Mouse (Mus musculus) left cerebral cortex, adult 2 months (tissue): ENCODE data around the gene Fzd1. TPM values are rescaled to one million over a fixed set of nuclear protein-coding genes. Genes with fewer than 3 reads are reported as not detected.

ENCODE experiments used
- DNase-seq, 2 experiments: peaks; one replicate each; pipeline ENCODE4 v3.0.0; 2021 to 2022; ENCODE audit warnings: low spot score in 2 of 2, mixed read lengths in 1 of 2; ENCODE audit errors: extremely low spot score in 1 of 2
- H3K27ac ChIP-seq: fragments of 200-600 bp; 2 replicates; pipeline ENCODE4 v1.8.1; 2022
- H3K4me3 ChIP-seq: fragments of 200-600 bp; 2 replicates; pipeline ENCODE4 v1.8.1; 2022
- CTCF ChIP-seq: fragments of 200-600 bp; IDR thresholded peaks from 2 replicates; pipeline ENCODE4 v1.8.1; 2022; ENCODE audit warnings: antibody characterized with exemption, mild to moderate bottlenecking, moderate library complexity
- intact Hi-C: fragments of 180-260 bp; cut with DNase I; formaldehyde crosslinking; loops from one replicate; pipeline ENCODE4 v1.15.1; 2025
- microRNA-seq, 2 experiments: library from miRNA; unstranded; fragments of <30 nt; microRNA quantifications; one replicate each; pipeline ENCODE4 v1.2.0; 2021
- total RNA-seq, 2 experiments: library from RNA; stranded (reverse); gene quantifications; 2 replicates each; pipeline ENCODE4 v1.2.3; 2021

The Fzd1 gene
- total RNA-seq, 2 experiments from 2014 or later: 13.6 to 15.6 TPM

DNA sequence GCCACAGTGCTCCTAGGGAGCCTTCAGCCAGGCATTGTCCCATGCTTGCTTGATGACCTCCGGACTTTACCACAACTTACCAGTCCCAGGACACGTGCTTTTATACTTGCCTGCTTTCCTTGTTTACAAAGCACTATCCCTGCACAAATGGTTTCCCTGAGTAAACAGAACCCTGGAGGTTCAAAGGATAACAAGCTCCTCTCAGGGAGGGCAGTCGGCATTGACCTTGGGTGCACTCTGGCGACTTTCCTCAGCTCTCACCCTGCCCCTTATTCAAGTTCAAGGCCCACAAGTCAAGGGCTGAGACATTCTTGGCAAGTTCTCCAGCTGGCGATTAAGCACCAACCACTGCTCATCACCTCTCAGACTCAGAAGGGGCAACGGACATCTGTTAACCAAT lies 20.8 kb downstream of the Fzd1 start:
- no peak for DNase-seq
- TF ChIP-seq CTCF: no peak
- H3K27ac ChIP-seq: no peak overlapping the region
- no peak overlapping the region for H3K4me3 ChIP-seq
- intact Hi-C loops: no loop called here

DNA sequence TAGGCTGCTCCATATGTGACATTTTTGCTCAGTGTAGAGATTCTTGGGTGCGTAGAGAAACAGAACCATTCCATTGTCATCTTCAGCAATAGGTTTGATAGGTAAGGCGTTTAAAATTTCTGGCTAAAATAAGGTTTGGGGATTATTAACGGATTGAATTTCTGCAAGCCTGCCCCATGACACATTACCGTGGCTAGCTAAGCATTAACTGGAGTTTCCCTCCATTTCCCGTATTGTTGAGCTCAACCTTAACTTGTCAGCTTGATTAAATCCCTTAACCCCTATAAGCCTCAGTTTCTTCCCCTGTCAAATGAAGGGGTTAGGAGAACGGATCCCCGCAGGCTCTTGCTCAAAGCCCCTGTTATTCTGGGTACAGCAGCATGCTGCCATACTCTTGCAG lies 22.4 kb downstream of the Fzd1 start:
- intact Hi-C loops: no loop called here

DNA sequence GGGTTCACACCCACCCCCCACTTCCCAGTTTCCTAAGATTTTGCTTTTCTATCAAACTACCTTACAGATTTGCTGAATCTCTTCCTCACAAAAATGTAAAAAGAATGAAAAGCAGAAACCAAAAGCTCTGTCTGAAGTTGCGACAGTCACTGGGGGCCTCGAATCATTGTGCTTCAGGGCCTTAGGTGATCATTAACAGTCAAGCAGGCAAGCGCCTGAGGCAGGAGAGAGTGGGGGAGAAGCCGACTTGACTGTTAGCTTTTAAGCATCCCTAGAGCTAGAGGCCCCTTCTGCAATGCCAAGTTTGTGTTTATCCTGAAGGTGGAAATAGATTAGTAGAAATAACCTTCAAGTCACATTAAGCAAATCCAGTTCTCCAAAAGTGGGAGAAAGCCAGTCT lies 24.6 kb downstream of the Fzd1 start:
- no peak overlapping the region for H3K27ac ChIP-seq
- DNase-seq: no peak
- TF ChIP-seq CTCF: no peak
- intact Hi-C loops: no loop called here
- no peak overlapping the region for H3K4me3 ChIP-seq

More for the DNA sequence above, 22.4 kb downstream of the Fzd1 start:
- DNase-seq: no peak
- no peak overlapping the region for H3K4me3 ChIP-seq
- H3K27ac ChIP-seq: no peak overlapping the region
- no peak for TF ChIP-seq CTCF

DNA sequence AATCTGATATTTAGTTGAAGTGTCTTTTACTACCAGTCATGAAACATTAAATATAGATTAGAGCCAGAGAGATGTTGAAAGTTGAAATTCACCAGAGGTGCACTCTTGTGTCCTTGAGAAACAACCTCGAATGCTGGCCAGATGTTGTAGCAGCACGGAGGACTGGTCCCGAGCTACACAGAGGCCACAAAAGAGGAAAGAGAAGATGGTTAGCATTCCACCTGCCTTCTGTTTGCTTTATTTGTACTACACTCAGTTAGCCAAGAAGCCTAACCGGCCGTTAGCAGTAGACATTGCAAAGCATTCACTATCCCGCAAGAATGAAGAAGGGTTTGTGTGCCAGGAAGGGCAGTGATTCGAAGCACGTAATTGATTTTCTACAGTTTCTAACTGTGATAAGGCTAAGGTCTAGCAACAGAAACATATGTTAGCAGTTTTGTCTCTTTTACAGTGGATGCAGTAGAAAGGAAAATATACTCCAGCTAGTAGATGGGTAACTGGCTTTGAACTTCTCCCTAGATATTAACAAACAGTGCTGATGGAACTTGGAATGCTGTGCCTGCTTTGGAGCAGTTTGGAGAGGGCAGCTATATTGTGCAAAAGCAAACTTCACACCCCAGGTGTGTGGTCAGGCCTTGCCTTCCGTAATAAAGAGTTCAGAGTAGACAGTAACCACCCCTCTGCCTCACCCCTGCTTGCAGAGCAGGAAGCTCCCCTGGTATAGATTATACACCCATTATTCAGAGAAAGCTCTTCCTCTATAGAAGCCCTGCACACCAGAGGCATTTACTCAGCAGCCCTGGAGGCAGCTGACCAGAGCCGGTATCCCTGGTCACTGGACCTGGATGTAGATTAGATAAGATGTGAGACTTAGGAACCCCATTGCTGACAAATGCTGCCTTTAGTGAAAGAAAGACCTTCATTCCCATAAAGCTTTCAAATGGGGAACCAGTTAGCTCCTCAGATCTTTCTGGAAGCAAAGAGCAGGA lies 25.3 kb downstream of the Fzd1 start:
- Histone ChIP-seq H3K27ac (no peak overlapping the region), H3K4me3 (no peak overlapping the region)
- no peak for DNase-seq
- intact Hi-C loops: no loop called here
- no peak for TF ChIP-seq CTCF

DNA sequence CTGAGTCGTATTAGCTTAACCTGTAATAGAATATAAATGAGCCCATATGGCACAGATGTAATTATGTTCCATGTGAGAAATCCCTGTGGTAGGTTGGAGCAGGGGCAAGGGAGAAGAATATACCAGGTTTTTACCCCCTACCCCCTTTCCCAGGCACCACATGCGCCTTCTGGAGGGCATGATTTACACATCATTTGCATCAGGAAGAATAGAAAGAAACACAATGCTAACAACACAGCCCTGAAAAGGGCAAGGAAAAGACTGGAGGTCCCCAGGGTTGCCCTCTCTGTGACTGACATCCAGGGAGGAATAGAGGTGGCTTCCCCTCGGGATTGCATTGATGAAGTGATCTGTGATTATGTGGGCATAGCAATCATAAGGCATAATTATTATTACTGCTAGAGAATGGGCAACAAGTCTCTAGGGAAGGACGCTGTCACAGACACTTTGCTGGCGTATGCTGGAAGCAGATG lies 26.1 kb downstream of the Fzd1 start:
- Histone ChIP-seq H3K4me3 (no peak overlapping the region), H3K27ac (no peak overlapping the region)
- TF ChIP-seq CTCF: no peak
- intact Hi-C loops: no loop called here
- DNase-seq: no peak

DNA sequence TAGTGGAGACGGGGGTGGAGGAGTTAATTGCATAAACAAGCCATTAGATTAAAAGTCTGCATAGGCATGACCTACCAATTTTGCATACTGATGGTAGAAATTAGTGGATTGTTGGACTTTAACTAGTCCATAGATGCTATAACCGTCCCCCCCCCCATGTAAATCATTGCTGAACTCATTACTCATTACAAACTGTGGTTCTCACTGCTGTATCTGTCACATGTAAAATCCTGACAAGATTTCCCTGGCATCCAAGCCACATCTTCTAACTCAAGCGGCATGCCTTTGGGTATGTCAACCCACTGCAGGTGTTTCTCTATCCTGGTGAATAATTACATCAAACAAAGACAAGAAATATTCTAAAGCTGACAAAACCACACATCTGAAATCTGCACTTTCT lies 26.8 kb downstream of the Fzd1 start:
- intact Hi-C loops: no loop called here
- TF ChIP-seq CTCF: no peak
- no peak for DNase-seq
- Histone ChIP-seq H3K4me3 (no peak overlapping the region), H3K27ac (no peak overlapping the region)

Small RNA genes lying within 50 kb of the gene (microRNA-seq; reads per million reads assigned to microRNA genes)
- 0 reads per million in 2 experiments for gene Gm44483
